Mouse (Mus musculus) right cerebral cortex, postnatal 10 days (tissue): Measurements from ENCODE around the gene Mrpl18.
"Not testable (repeated sequence)": the region's sequence is repeated elsewhere in the genome, so short reads cannot be mapped to it uniquely, and the experiment has no call there.

ENCODE experiments used
- DNase-seq, 2 experiments: peaks; one replicate each; pipeline ENCODE4 v3.0.0; 2021; ENCODE audit warnings: low spot score in 2 of 2

Mrpl18 gene

GRCm38 (mm10) chr17:12915881-12916583 lies at the start of gene Mrpl18:
TSS of gene Mrpl18 (minus strand) at chr17:12916345.
- DNase-seq: peak; percentile 100

GRCm38 (mm10) chr17:12963476-12963875 lies 47.3 kb upstream of the Mrpl18 start:
- DNase-seq: no peak

- DNase-seq: peak; percentile 97 to 98
These were observed 44.3 kb upstream of the Mrpl18 start, which contains the start of gene Acat2 for GRCm38 (mm10) chr17:12960331-12960873. TSS of gene Acat2 (minus strand) at chr17:12960747.

GRCm38 (mm10) chr17:12959377-12959776 lies 43.2 kb upstream of the Mrpl18 start:
- DNase-seq: not testable (repeated sequence)

- DNase-seq: no peak
These were observed 40.5 kb upstream of the Mrpl18 start for GRCm38 (mm10) chr17:12956664-12957063.

GRCm38 (mm10) chr17:12949669-12950068 lies 33.5 kb upstream of the Mrpl18 start:
- no peak for DNase-seq

GRCm38 (mm10) chr17:12942459-12943162 lies 26.5 kb upstream of the Mrpl18 start:
- DNase-seq: no peak

- no peak for DNase-seq
These were observed 25.6 kb upstream of the Mrpl18 start for GRCm38 (mm10) chr17:12941543-12942260.

GRCm38 (mm10) chr17:12940151-12940805 lies 24.1 kb upstream of the Mrpl18 start, which contains the start of gene Acat3:
TSS of gene Acat3 (minus strand) at chr17:12940600.
- DNase-seq: no peak

GRCm38 (mm10) chr17:12939377-12940148 lies 23.4 kb upstream of the Mrpl18 start:
- DNase-seq: not testable (repeated sequence)

- no peak for DNase-seq
These were observed 21.9 kb upstream of the Mrpl18 start for GRCm38 (mm10) chr17:12938077-12938476.

- DNase-seq: no peak
These were observed 21.3 kb upstream of the Mrpl18 start for GRCm38 (mm10) chr17:12937412-12937970.

GRCm38 (mm10) chr17:12935719-12936118 lies 19.6 kb upstream of the Mrpl18 start:
- DNase-seq: no peak

GRCm38 (mm10) chr17:12931576-12931975 lies 15.4 kb upstream of the Mrpl18 start:
- DNase-seq: not testable (repeated sequence)

GRCm38 (mm10) chr17:12925703-12926180 lies 9.6 kb upstream of the Mrpl18 start:
- no peak for DNase-seq

GRCm38 (mm10) chr17:12925001-12925400 lies 8.9 kb upstream of the Mrpl18 start:
- no peak for DNase-seq

- no peak for DNase-seq
These were observed 4.9 kb upstream of the Mrpl18 start for GRCm38 (mm10) chr17:12921073-12921472.

GRCm38 (mm10) chr17:12916588-12917380 lies 639 bp upstream of the Mrpl18 start:
- peak; percentile 58 to 69 for DNase-seq

- peak; percentile 46 to 47 for DNase-seq
These were observed 661 bp downstream of the Mrpl18 start, which contains the start of gene Tcp1 for GRCm38 (mm10) chr17:12915488-12915880. TSS of gene Tcp1 (plus strand) at chr17:12915701.
